Mouse (Mus musculus): Measurements from ENCODE around the gene Lepr.
A peak's percentile ranks its signal among the peaks of the same experiment; 100 is the strongest.

Lepr gene

GRCm38 (mm10) chr4:101717367-101718121, at the start of gene Lepr:
Gene Lepr, plus strand, starts transcription at chr4:101717404.
- DNase-seq (ENCODE audit: low spot score), result no peak

DNA sequence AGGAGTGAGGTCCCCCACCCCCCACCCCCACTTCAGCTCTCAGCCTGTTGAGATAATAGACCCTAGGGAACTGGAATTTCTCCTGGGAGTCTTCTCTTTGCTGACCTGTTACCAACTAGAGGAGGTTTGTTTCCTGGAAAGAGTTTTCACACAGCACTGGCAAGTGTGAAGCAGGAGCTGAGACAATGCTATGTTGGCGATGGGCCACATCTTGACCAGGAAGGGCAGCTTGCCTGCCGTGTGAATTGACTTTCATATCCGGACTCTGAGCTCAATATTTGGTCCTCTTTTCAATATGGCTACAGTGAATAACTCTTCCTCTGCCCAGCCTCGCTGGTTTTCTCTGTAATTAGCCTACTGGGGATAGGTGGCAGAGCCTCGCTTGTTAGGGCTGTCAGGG, 48.0 kb upstream of the Lepr start:
- no peak for DNase-seq (ENCODE audit: low spot score)

DNA sequence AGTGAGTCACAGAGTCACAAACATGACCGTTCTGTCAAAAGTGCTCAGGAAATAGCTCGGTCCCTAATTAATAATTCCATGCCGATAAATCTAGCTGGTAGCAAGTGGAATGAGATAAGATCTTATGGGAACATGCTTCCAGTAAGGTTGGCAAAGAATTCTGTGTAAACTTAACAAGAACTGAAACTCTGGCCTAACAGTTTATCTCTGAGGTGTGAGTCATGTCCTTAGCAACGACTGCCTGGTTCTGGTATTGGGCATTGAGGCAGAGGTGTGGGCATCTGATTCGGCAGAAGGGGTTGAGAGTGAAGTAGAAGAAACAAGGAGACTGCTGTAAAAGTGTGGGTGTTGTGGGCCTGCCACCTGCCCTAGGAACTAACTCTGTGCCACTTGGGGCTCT, 47.4 kb upstream of the Lepr start:
- no peak for DNase-seq (ENCODE audit: low spot score)

- no peak for DNase-seq (ENCODE audit: low spot score)
Observed at GRCm38 (mm10) chr4:101674790-101675189, 42.4 kb upstream of the Lepr start.

DNA sequence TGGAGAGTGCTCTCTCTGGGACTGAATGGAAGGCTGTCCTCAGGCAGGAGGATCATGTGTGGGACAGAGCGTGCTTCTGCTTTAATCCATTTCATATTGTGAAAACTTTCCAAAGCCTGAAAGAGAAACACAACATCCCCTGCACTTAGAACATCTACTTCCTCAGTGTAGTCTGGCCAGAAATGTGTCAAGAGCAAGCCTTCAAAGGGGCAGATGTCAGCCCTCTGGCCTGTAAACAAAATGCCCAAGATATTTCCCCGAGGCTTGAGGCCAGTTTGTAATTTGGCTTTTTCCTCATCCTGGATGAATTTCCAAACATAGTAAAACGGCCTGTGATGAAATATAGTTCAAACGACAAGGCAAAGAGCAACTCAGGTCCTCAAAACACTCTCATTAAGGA, 41.5 kb upstream of the Lepr start:
- peak; percentile 32 for DNase-seq (ENCODE audit: low spot score)

GRCm38 (mm10) chr4:101682620-101683019, 34.6 kb upstream of the Lepr start:
- DNase-seq (ENCODE audit: low spot score), result no peak

- DNase-seq (ENCODE audit: low spot score), result peak; percentile 45
Observed at GRCm38 (mm10) chr4:101683086-101683485, 34.1 kb upstream of the Lepr start.

DNA sequence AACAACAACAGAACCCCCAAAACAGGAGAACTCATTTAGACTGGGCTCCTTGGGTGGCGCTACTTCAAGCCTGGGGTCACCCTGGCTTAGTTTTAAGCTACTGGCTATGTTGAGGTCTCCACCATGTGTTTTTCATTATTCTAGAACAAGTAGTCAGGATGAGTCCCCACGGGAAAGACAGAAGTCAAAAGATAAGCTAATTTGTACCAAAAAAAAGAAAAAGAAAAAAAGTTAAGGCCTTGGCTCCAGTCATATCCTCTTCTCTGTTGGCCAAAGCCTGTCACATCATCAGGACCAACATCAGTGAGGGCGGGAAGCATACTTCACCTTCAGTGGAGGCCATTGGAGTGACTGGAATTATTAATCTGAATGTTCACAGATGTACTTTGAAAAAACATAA, 32.4 kb upstream of the Lepr start:
- no peak for DNase-seq (ENCODE audit: low spot score)

GRCm38 (mm10) chr4:101686227-101686810, 30.9 kb upstream of the Lepr start:
- DNase-seq (ENCODE audit: low spot score), result no peak

- no peak for DNase-seq (ENCODE audit: low spot score)
Observed at GRCm38 (mm10) chr4:101689241-101689640, 28.0 kb upstream of the Lepr start.

DNA sequence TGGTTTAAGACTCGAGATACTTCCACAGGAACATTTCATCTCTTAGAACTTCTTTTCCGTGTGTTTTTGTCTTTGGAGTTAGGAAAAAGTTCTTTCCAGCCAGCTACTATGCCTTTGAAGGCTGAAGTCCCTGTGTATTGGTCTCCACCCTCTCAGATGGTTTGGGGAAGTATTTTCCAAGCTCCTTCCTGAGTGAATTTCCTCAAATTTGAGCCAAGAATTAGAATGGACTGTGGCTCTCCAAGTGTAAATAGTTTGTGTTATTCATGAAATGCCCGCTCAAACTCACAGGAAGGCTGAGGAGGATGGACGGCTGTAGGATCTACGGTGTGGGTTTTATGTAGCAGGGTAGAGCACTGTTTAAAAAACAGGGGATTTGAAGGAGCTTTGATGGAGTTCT, 27.6 kb upstream of the Lepr start:
- DNase-seq (ENCODE audit: low spot score), result no peak

DNA sequence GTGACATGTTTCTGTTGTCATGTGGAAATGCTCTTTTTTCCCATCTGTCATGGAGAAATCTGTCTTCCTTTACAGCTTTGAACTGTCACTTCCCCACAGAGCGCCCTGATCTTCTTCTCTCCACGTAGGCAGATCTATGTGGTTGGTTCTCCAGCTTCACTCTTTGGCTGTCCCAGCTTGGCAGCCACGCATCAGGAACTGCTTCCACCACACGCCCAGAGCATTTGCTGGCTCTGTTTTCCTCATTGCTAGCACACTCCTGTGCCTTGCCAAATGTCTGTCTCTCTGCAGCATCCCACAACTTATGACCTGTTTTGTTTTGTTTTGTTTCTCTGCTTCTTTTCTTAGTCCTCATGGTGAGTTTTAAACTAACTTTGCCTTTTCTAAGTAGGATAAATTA, 24.3 kb upstream of the Lepr start:
- DNase-seq (ENCODE audit: low spot score), result no peak

- peak; percentile 13 for DNase-seq (ENCODE audit: low spot score)
Observed at GRCm38 (mm10) chr4:101694529-101694928, 22.7 kb upstream of the Lepr start.

- DNase-seq (ENCODE audit: low spot score), result no peak
Observed at GRCm38 (mm10) chr4:101697236-101697635, 20.0 kb upstream of the Lepr start.

GRCm38 (mm10) chr4:101699423-101699822, 17.8 kb upstream of the Lepr start:
- peak; percentile 14 for DNase-seq (ENCODE audit: low spot score)

DNA sequence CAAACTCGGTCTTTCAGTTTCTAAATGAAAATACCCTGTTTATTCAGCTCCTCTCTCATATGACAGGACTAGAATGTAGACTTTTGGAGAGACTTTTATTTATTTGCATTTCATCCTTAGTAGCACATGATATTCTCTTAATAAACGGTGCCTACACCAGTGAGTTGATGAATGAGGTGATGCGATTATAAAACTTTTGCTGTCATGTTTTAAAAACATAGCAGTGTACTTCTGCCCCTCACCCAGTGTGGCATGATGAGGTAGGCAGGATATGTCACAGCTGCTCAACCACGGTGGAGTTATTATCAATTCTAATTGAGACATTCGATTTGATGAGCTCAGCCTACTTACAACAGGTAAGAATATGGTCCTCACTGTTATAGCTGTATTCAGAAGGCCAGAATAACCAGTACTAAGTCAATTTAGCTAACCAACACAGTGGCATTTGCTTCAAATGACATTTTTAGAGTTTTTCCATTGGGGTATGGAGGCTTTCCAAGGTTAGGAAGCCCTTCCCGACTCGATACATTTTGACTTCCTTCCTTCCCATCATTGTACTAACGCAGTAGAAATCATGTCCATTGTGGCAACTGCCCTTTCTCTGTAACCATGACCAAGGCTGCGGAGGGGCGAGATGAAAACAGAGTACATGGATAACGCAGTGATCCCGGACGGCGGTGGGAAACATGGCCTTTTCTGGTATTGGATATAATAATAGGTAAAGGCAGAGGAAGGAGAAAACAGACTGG, 16.1 kb upstream of the Lepr start:
- no peak for DNase-seq (ENCODE audit: low spot score)

DNA sequence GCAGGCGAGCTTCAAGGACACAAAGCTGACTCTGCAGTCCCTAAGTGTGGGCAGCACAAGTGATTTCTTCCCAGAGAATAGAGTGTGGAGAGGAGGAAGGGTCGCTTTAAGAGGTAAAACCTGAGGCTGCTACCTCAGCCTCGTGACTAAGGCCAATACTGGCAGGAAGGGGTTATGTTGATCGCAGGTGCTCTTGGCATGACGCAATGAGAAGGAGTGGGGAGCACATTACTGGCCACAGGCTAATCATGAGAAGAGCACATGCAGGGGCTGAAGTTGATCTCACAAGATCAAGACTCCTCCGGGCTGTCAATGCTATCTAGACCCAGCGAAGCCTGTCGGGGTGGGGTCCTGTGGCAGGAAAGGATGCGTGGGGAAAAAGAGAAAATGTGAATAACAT, 11.9 kb upstream of the Lepr start:
- no peak for DNase-seq (ENCODE audit: low spot score)

- DNase-seq (ENCODE audit: low spot score), result no peak
Observed at GRCm38 (mm10) chr4:101707234-101707633, 10.0 kb upstream of the Lepr start.

GRCm38 (mm10) chr4:101707953-101708352, 9.3 kb upstream of the Lepr start:
- DNase-seq (ENCODE audit: low spot score), result no peak

DNA sequence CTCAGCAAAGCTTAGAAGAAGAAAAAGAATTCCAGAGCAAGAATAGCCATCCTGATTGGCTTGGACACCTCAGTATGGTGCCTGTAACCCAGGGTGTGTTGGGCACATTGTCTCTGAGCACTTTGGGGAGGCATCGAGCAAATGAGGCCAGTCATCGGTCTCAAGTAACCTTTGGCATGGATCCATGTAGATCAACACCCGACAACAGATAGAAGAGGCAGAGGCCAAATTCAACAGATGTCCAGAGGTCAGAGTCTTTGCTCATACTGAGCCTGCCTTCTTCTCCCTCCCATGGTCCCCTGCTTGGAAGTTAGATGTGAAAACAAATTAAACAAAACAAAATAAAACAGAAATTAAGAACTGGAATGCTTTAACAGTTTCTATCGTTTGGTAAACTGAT, 6.8 kb upstream of the Lepr start:
- no peak for DNase-seq (ENCODE audit: low spot score)

DNA sequence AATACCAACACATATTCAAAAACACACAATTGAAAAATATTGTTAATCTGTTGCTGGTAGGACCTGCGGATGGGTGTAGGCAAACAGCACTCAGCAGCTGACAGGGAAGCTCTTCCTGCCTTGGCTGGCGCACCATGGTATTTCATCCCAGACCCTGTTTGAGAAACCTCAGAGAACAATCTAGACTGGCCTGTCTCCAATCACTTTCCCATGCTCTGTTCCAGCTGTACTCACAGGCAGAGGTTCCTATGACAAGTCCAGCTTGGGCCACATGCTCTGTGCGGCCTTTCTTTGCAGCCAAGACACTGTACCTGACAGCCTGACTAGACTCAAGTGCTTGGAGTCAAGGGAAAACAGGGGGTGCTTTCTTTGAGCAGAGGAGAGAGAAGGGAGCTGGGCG, 6.1 kb upstream of the Lepr start:
- no peak for DNase-seq (ENCODE audit: low spot score)

GRCm38 (mm10) chr4:101712563-101712962, 4.6 kb upstream of the Lepr start:
- DNase-seq (ENCODE audit: low spot score), result no peak

- no peak for DNase-seq (ENCODE audit: low spot score)
Observed at GRCm38 (mm10) chr4:101715302-101715701, 1.9 kb upstream of the Lepr start.

Data from ovary, adult 18-20 months (tissue).